Mouse (Mus musculus) gastrocnemius, adult 18-20 months (tissue): ENCODE data around the gene Slc39a10. TPM values are rescaled to one million over a fixed set of nuclear protein-coding genes. Genes with fewer than 3 reads are reported as not detected.
"Not testable (repeated sequence)": the region's sequence is repeated elsewhere in the genome, so short reads cannot be mapped to it uniquely, and the experiment has no call there.

Experiments used
- DNase-seq: peaks from one replicate; pipeline ENCODE4 v3.0.0; 2021; ENCODE audit warnings: low spot score
- total RNA-seq, 2 experiments: library from RNA; stranded (reverse); gene quantifications; 2 replicates each; pipeline ENCODE4 v1.2.3; 2021

The Slc39a10 gene
- total RNA-seq, 2 experiments from 2014 or later = 4.0 to 5.3 TPM

DNA sequence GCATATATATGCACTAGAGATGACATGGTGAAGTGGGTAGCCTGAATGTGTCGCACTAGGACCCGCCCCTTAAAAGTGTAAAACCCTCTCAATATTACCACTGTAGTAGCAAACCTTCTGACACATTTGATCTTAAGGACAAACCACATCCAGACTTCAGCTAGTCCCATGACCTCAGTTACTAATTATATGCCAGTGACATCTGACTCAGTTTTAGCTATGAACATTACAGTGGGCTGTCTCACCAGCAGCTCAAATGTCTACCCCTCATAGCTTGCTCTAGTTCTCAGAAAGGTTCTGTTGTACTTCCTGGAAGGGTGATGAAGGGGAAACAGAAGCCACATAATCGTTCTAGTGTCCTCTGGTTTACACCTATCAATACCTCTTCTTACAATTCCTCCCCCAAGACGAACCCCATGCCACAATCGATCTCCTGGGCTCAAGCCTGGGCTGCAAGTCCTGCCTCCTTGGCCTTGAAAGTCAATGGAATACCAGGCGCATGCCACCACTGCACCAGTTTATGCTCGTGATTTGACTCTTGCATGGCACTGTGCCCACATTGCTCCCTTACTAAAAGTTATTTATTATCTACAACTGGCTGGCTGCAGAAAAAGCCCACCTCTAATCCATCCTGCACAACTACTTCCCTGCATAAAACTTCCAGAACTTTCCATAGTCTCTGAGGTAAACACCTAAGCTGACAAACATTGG, 28.3 kb downstream of the Slc39a10 start:
- peak; percentile 20 for DNase-seq

DNA sequence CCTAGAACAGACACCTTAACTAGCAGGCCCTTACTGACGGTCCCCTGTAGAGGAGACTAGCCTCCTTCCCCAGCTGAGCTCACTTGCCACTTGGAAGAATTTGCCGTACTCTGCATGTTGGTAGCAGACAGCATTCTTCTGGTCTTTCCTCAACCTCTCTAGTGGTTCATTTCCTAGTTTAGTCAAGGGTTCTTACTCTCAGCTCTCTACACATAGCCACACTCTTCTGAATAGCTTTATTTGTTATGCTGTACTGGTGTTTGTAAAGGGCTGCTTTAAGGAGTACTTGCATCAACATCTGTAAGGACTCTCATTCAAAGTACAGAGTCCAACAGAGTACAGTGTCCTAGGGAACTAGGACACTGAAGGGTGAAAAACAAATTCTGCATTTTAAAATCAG, 29.2 kb downstream of the Slc39a10 start:
- DNase-seq = no peak

DNA sequence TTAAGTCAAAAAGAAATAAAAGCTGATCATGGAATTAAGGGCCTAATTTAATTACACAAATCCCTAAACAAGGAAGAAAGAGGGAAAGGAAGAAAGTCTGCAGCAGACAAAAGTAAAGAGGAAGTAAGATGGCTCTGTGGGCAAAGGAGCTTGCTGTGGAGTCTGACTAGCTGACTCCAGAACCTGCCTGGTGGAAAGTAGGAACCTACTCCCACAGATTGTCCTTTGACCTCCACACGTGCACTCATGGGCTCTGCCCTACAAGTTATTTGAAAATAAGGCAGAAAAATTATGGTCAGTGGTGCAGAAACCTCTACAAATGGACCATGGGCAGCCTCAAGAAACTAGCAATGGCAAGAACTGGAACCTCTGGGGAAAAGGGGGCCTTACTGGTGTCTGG, 32.6 kb downstream of the Slc39a10 start:
- no peak for DNase-seq

DNA sequence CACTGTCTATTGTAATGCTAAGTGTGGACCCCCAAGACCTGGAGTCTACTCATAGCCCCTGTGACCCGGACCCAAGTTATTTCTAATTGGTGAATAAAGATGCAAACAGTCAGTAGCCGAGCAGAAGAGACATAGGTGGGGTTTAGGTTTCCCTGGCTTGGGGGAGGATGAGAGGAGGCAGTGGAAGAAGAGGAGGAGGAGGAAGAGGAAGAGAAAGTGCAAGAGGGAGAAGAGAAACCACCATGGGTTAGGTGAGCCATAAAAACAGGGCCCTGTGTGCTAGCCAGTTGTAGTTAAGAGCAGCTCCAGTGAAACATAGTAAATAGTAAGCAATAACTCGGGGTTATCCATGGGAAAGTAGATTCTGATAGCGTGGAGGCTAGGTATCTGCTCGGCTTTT, 34.1 kb downstream of the Slc39a10 start:
- no peak for DNase-seq

DNA sequence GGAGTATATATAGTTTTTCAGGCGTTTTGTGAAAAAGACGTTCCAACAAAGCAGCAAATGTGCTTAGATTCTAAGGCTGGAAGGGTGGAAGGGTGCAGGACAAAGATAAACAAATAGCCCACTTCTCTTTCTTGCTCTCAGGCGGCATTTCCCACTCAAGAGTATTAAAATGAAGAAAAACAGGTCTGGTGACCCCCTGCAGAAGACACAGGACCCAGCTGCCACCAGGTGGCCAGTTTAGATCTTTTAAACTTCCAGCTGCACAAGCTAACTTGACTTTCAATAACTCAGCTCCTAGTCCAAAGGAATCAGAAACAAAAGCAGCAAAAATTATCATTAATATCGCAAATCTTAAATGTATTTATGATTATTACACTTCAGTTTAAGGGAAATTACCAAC, 36.2 kb downstream of the Slc39a10 start:
- no peak for DNase-seq

DNA sequence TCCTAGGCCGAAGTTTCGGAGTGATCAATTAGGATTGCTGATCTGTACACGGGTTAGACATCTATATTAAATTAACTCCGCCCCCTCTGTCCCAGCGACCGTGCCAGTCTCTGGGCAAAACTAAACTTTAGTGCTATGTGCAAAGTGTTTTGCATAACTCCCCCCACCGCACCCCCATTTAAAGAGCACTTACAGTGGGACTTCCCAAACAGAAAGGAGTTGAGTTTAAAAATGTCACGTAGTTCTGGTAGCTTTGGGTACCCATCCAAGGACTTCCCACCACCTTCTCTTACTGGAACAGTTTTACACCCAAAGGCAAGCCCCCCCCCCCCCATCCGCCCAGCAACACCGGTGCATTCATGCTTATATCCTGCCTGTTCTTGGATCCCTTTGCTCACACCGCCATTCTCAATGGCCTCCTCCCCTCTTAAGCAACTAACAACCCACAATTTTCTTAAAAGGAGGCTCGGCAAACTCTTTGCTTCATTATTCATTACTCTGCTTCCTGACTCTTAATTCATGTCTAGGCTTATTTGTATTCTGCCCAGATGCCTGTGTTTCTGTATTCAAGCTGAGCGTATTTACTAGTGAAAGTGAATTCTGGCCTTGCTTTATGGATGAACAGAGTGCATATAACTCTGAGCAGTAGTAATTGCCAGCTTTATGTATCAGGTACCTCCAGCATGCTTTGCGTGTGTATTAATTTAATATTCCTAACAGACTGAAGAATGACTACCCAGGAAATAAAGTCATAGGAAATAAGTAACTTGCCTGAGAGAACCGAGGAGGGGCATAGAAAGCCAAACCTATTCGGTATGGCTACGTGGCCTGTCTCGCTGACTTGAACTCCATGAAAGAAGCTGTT, 38.4 kb downstream of the Slc39a10 start:
- no peak for DNase-seq

DNA sequence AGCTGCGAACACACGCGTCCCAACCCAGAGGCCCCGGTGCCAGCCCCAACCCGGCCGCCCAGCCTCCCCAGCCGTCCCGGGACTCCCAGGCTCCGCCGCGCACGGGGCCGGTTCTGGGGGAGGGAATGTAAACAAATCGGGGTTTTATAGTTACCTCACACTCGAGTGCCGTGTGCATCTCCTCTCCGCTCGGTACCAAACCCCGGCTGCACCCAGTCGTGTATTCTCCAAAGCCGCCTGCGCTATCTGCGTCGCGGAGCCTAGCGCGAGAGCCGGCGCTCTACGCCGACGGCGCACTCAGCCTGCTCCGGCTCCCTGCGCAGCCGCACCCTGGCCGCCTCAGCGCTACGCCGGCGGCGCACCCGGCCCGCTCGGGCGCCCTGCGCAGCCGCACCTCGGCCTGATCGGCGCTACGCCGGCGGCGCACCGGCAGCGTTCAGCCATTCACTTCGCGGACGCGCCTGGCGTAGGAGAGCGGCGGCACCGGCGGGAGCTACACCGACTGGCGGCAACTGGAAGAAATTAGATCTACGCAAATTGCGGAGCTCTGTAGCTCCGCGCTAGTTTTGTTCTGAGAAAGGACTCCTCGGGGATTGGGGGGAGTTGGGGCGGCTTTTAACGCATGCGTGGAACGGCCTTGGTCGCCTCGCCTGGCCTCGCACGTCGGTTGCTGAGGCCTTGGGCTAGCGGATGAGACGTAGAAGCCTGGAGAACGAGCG, 39.2 kb downstream of the Slc39a10 start:
- DNase-seq = peak; percentile 96

DNA sequence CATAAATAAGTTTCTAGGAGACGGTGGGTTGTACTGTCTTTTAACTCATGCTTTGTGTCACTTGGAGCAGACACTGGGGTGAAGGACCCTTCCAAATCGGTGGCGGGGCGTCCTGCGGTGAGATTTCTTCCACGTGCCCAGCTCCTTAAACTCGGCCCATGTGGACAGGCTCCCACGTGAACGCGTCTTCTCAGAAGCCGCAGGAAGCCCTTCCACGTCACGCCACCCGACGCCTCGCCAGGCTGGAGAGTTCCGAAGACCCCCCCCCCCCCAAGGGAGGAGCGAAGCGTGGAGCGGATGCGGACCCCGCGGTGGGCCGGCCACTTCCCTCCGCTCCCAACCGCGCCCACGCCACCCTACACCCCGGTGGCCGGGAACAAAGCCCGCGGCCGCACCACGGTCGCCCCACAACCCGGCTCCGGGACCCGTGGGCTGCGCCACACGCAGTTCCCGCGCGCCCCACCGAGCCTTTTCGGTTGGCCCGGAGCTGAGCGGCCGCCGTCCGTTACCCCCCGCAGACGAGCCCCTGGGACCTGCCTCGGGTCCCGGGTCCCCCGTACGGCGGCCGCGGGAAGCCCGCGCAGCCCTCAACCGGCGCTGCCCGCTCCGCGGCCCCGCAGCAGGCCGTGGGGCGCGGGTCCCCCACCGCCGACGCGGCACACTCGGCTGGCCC, 39.9 kb downstream of the Slc39a10 start:
- peak; percentile 54 for DNase-seq

DNA sequence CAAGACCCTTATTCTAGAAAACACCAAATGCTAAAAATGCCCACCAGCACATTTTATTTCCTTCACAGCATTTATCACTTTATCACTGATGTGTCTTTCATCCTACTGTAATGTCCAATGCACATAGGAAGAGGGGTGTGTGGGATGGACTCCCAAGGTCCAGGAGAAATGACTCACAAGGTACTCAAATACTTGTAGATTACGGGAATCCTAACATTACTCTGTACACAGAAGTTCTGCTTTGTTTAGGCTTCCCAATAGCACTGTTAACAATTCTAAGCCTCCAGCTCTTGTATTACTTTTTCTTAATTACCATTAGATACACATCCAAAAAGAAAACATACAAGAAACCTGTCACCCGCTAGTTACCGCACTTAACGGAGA, 40.4 kb downstream of the Slc39a10 start:
- DNase-seq = no peak

DNA sequence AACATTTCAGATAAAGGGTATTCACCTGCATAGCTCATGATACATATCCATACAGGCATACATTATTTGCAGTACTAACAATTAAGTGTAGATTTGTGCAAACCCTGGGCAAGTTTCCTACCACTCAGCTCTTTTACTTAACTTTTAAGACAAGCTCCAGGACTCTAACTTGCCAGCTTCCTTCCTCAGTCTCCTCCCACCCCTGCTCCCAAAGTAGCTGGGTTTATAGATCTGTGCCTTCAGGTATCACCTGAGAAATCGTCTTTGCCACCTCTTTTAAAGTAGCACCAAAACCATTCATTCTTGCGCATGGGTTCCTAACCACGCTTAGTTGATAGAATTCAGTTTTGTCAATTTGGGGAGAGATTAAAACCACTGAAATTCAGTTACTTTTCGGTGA, 41.1 kb downstream of the Slc39a10 start:
- no peak for DNase-seq

DNA sequence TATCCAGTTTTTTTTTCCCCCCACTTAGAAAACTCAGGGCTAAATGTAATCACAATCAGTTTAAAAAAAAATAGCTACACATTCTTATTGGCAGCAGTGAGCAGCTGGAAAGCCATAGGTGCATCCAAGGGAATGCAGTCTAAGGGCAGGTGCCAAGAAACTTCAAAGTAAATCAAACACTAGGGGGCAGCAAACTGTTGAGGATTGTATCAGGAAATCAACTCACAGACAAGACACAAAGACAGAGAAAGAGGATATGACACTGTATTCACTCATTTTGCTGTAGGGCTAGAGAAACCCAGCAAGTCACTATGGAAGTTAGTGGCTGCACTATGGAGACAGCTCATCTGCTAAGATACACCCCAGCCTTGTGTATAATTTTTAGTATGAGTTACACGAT, 42.9 kb downstream of the Slc39a10 start:
- DNase-seq = peak; percentile 81

DNA sequence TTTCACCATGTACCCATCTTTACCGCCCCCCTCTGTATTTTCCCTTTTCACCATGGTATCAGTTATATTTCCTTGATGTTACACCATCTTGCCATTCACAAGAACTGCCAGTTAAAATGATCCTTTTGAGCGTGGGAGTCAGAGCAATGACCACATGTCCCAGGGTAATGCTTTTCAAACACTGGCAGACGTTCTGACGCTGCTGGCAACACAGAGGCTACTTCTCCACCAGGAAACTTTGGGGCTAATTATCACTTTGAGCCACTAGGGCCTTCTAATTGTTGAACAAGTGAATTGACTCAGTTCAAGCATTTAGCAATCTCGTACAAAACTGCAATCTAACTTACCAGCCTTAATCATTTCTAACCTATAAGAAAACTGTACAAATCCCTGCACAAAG, 47.4 kb downstream of the Slc39a10 start:
- DNase-seq = no peak

DNA sequence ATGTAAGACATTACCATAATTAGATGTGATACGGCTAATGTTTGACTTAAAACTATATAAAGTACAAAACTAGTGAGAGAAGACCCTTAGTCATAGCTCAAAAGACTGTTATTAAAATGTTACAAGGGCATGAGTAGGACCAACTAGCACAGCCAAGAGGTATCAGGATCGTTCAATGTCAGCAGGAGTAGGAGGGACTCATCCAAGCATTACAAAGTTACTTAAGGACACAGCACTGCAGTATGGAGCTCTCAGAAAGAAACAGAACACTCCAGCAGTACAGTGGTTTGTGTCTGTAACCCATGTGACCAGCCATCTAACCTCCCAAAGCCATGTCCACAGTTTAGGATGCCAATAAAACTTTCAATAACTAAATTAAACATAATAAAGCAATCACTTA, 48.4 kb downstream of the Slc39a10 start:
- DNase-seq = no peak

DNA sequence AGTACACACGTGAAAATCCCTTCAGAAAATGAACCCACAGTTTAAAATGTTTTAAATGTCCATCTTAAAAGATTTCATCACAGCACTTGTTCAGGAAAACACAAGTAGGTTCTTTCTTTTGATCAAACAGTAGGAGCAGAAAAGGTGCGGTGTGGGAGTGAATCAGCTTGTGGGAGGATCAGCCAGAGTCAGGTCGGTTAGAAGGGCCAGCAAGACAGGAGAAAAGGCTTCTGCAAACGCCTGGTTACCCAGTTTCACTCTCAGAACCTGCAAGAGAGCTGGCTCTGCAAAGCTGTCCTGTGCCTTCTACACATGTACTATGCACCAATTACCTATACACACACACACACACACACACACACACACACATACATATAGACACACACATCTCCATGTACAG, 49.2 kb downstream of the Slc39a10 start:
- no peak for DNase-seq

DNA sequence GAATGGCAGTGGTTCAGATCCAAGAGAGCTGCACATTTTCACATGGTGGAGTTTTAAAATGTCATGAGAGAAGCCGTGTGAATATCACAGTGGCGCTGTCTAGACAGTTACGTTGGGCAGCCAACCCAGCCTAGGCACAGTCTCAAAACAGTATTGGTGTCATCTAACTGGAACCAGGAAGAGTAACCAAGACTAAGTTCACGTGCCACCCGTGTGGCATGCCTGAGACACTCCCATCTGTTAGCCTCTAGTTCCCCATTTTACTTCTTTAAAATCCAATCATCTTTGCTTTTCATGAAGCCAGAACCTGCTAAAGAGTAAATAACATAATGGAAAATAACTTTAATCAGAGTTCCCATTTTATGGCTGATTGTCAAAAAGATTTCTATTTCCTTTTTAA, 60.7 kb downstream of the Slc39a10 start:
- peak; percentile 45 for DNase-seq

DNA sequence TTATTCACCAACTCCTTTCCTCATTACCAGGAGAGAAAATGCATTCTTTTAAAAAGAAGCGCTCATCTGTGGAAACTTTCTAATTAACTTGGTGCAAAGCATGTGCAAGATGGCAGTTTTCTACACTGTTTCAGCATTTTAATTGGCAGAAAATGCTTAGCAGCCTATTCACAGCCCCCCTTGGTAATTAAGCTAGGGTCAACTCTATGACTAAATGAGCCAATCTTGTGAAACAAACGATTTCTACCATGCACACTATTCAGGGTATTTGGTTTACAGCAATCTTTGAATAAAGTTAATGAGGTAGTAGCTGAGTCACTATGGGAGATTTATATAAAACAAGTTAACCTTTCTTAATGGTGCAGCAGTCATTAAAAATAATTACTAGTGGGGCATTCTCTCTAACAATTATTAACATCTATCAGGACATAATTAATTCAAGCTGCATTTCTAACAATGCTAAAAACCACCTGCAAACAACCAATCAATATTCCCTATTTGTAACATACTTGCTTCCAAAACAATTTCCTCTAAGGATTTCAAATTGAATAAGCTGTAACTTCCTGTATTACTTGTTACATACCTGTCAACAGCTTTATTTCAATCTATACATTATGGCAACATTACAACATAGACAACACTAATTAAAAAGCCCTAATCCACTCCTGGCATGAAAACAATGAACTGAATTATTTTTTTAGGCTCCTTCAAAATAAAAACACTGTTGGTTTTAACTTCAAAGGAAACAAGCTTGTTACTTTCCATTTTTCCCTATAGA, 62.4 kb downstream of the Slc39a10 start:
- no peak for DNase-seq

DNA sequence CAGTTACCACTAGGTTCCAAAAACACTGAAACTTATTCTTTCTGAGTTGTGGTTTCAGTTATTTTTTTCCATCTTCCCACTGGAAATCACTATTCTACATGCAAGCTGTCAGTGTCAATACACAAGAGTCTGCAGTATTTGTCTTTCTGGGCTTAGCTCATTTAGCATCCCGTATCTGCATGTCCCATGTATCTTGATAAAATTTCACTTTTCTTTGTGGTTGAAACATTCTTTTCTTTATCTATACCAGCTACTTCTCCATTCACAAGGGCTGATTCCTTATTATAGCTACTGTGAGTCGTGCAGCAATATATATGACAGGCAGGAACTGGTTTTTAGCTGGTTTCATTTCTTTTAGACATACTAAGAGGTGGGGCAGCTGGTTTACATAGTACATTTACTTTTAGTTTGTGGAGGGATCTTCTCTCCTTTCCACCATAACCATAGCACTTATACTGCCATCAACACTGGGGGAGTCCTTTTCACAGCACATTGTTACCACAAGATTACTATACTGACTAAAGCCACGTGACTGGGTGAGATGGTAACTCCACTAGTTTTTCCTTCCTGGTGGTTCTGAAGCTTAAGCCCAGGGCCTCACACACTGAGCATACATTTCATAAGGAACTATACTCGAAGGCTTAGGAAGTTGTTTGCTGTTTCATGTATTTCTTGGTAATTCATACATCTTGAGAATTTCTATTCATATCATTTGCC, 70.2 kb downstream of the Slc39a10 start:
- DNase-seq = no peak

DNA sequence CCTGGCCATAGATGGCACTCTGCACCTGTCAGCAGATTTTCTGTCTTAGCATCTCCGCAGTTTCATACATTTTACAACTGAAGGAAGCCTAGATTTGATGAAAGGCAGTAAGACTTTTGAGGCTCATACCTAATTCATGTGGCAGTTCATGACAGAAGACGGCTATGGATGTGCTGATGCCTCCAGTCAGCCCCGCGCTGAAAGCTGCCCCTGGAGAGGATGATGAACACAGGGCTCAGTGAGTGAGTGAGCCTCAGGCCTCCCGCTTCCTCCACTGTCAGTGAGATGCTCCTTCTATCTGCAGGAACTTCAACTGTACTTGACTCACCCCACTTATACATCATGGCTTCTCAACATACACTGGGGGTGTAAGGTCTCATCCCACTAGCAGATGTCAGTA, 74.7 kb downstream of the Slc39a10 start:
- no peak for DNase-seq

DNA sequence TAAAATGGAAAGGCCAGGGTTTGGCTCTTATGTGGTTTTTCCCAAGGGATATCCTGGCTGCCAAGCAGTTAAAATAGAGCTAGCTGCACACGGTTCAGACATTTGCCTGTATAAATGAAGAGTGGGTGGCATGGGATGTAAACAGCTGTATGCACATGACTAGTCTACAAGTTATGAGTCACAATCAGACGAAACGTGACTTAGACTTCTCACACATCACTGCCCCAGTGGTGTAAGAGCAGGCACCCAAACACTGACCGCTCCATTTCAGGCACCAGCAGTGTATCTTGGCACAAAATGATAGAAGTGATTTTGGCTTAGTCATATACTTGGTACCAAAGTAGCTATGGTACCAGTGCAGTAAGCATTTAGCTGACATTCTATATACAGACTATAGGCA, 84.0 kb downstream of the Slc39a10 start:
- not testable (repeated sequence) for DNase-seq

DNA sequence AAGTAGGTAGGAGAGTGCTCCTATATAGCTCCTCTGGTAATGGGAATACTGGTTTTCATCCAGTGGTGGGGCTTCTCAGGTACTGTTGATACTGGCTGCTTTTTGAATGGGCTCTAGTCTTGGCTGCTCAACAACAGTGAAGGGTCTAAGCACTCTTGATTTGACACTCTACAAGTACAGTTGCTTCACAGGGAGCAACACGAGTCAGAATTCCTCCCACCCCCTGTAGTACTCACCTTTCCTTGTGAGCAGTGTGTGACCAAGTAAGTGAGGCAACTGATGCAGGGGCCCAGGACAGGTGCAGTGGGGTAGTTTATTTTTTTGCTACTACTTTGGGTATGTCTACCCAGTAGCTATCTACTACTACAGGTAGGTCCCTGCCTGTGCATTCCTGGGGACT, 87.6 kb downstream of the Slc39a10 start:
- DNase-seq = no peak
